Mouse (Mus musculus) embryonic facial prominence, embryonic 11.5 days (tissue): Measurements from ENCODE around the gene Chga. TPM values are rescaled to one million over a fixed set of nuclear protein-coding genes. Genes with fewer than 3 reads are reported as not detected.
A peak's percentile ranks its signal among the peaks of the same experiment; 100 is the strongest.

Source experiments
- ATAC-seq: fragments of 200-750 bp; cut with Nextera tagmentation; replicated peaks from 2 replicates; pipeline ENCODE4 v1.8.0; 2017; ENCODE audit warnings: low read depth; ENCODE audit not compliant: insufficient number of reproducible peaks, low FRiP score, low TSS enrichment
- DNase-seq: peaks from one replicate; pipeline ENCODE4 v3.0.0-alpha.2; 2015; ENCODE audit warnings: low spot score
- H3K27ac ChIP-seq: fragments of 300-500 bp; sonication (generic); replicated peaks from 2 replicates; pipeline ENCODE4 v1.5.1; 2014; ENCODE audit warnings: mild to moderate bottlenecking, low read depth, low read length, control low read depth
- H3K27me3 ChIP-seq: fragments of 300-500 bp; sonication (generic); 2 replicates; pipeline ENCODE4 v1.6.1; 2014; ENCODE audit warnings: mild to moderate bottlenecking, low read length, moderate library complexity, mixed read lengths; ENCODE audit not compliant: control insufficient read depth, insufficient read depth
- H3K36me3 ChIP-seq: fragments of 300-500 bp; sonication (generic); replicated peaks from 2 replicates; pipeline ENCODE4 v1.6.1; 2014; ENCODE audit warnings: low read depth, mild to moderate bottlenecking, low read length, moderate library complexity, mixed read lengths; ENCODE audit not compliant: control insufficient read depth, insufficient read depth
- H3K4me1 ChIP-seq: fragments of 300-500 bp; sonication (generic); 2 replicates; pipeline ENCODE4 v1.6.1; 2014; ENCODE audit warnings: low read length, mixed read lengths; ENCODE audit not compliant: control insufficient read depth, insufficient read depth
- H3K4me2 ChIP-seq: fragments of 300-500 bp; sonication (generic); 2 replicates; pipeline ENCODE4 v1.6.1; 2014; ENCODE audit warnings: low read depth, mild to moderate bottlenecking, control low read depth, low read length, moderate library complexity
- H3K4me3 ChIP-seq: fragments of 300-500 bp; sonication (generic); 2 replicates; pipeline ENCODE4 v1.5.1; 2014; ENCODE audit warnings: low read depth, low read length, control low read depth
- H3K9ac ChIP-seq: fragments of 300-500 bp; sonication (generic); replicated peaks from 2 replicates; pipeline ENCODE4 v1.6.1; 2014; ENCODE audit warnings: mild to moderate bottlenecking, control low read depth, low read length
- H3K9me3 ChIP-seq: fragments of 300-500 bp; sonication (generic); replicated peaks from 2 replicates; pipeline ENCODE4 v1.6.1; 2016; ENCODE audit warnings: mild to moderate bottlenecking, low read length, inconsistent platforms, mixed read lengths; ENCODE audit not compliant: control insufficient read depth
- WGBS: fragments of 180-500 bp; shearing (Covaris S2); extraction: QIAGEN DNeasy Blood & Tissue Kit; methylation state at CpG from one replicate; pipeline ENCODE4 v1.1.7; 2014; 5-methylcytosine and 5-hydroxymethylcytosine counted together
- polyA plus RNA-seq: library from polyadenylated mRNA; unstranded; fragments of >200 nt; fragmentation: Nextera tagmentation; extraction: Ambion mirVana; gene quantifications from 2 replicates; pipeline ENCODE4 v1.2.1, GENCODE M21; 2014

Gene Chga
- polyA plus RNA-seq, 1 experiment from 2014 or later, result 6.5 TPM

DNA sequence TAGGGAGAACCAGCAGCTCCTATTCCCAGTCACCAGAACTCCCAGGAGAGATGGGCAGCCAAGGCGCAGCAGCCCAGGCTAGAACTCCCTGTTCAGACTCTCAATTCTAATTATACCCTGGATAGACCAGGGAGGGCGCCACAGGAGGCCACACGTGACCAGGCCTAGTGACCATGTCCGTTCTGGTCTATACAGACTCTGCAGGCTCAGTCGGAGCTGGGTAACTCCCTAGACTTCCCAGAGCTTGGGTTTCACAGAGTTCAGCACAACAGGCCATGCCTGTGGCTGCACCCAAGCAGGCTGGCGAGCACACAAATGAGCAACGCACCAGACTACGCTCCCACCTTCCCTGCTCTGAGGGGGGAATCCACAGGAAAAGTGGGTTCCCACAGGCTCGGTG lies 39.9 kb downstream of the Chga start:
- no peaks in the 10 kb centered on the region for H3K27me3 ChIP-seq
- no peak overlapping the region for H3K4me2 ChIP-seq
- no peak overlapping the region for H3K4me3 ChIP-seq
- no peak overlapping the region for H3K27ac ChIP-seq
- H3K36me3 ChIP-seq, result no peaks in the 10 kb centered on the region
- H3K9me3 ChIP-seq, result no peaks in the 10 kb centered on the region
- H3K4me1 ChIP-seq, result no peaks in the 10 kb centered on the region
- H3K9ac ChIP-seq, result no peak overlapping the region
- 74% methylated on average over 9 of the region's 9 CpGs for WGBS
- ATAC-seq (0 out of 2 replicates have a peak, but pooled peaks have one; percentile 31), DNase-seq (no peak)

DNA sequence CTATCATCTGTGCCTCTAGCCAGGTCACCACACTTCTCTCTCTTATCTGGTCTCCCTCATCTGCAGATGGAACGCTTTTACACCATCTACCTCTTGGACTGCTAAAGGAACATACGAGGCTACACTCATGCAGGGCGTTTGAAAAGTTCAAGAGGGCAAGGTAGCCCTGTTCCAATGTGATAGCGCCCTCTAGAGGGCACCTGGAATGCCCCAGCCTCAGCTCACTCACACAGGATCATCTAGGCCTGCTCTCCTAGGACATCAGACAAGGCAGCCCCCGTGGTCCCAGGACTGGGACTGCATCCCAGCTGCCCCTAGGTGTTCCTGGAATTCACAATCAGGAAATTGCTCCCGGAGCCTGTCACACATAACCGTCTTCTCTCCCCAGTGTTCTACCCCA lies 41.6 kb downstream of the Chga start:
- ATAC-seq, result no peak
- Histone ChIP-seq H3K9me3 (no peaks in the 10 kb centered on the region), H3K9ac (no peak overlapping the region), H3K36me3 (no peaks in the 10 kb centered on the region), H3K4me2 (no peak overlapping the region), H3K4me1 (peaks cover 5% of the 10 kb centered on the region), H3K27me3 (no peaks in the 10 kb centered on the region), H3K4me3 (no peak overlapping the region), H3K27ac (no peak overlapping the region)
- WGBS, result 71% methylated on average over 7 of the region's 7 CpGs
- DNase-seq, result no peak

DNA sequence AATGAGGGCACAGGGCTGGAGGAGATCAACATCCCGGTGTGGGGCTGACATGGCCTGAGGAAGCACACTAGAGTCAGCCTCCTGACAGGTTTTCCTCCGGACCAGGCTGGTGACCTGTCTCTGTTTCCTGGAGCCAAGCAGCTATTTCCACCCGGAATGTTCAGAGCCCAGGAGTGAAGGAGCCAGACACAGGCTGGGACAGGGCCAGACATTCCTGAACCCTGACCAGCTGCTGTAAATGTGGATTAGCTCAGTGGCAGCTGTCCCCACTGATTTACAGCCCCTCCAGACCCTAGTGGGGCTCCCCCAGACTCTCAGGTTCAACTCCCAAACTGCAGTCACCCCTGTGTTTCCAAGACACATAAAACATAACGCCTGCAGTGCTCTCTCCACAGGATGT lies 42.7 kb downstream of the Chga start:
- WGBS, result 73% methylated on average over 4 of the region's 4 CpGs
- no peaks in the 10 kb centered on the region for H3K36me3 ChIP-seq
- no peak overlapping the region for H3K9ac ChIP-seq
- peaks cover 5% of the 10 kb centered on the region for H3K4me1 ChIP-seq
- H3K27me3 ChIP-seq, result no peaks in the 10 kb centered on the region
- H3K4me2 ChIP-seq, result no peak overlapping the region
- ATAC-seq (no peak), DNase-seq (no peak)
- no peak overlapping the region for H3K27ac ChIP-seq
- no peaks in the 10 kb centered on the region for H3K9me3 ChIP-seq
- H3K4me3 ChIP-seq, result no peak overlapping the region

DNA sequence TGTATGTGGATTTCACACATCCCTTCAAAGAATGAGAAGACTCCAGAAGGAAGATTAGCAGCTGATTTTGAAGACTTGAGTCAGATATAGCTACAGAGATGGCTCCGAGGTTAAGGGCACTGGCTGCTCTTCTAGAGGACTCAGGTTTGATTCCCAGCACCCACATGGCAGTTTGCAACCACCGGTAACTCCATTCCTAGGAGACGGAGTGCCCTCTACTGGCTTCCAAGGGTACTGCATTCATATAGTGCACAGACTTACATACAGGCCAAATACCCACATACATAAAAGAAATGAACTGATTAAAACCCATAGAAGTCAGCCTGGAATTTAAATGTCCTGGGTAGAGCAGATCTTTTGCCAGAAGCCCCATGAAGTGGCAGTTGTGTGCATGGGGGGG lies 43.8 kb downstream of the Chga start:
- no peaks in the 10 kb centered on the region for H3K36me3 ChIP-seq
- WGBS, result 92% methylated on average over 3 of the region's 3 CpGs
- ATAC-seq (no peak), DNase-seq (no peak)
- peaks cover 5% of the 10 kb centered on the region for H3K4me1 ChIP-seq
- H3K9ac ChIP-seq, result no peak overlapping the region
- H3K27ac ChIP-seq, result no peak overlapping the region
- H3K4me2 ChIP-seq, result no peak overlapping the region
- no peaks in the 10 kb centered on the region for H3K27me3 ChIP-seq
- H3K9me3 ChIP-seq, result no peaks in the 10 kb centered on the region
- no peak overlapping the region for H3K4me3 ChIP-seq

DNA sequence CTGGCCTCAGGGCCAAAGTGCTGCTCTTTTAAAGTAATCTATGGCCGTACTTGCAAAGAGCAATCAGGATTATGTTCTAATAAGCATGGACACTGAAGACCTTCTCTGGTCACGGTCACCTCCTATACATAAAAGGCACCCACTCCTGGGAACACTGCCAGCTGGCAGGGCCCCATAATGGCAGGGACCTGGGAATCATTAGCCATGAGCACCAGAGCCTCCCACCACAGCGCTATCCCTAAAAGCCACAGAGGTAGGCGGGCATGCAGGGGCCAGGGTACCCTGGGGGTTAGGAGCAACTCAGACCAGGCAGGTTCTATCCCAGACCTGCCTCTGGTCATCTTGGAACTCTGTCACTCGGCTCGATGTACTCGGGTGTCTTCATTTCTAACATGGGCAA lies 45.0 kb downstream of the Chga start:
- no peaks in the 10 kb centered on the region for H3K9me3 ChIP-seq
- peaks cover 5% of the 10 kb centered on the region for H3K4me1 ChIP-seq
- no peak for DNase-seq
- H3K36me3 ChIP-seq, result no peaks in the 10 kb centered on the region
- H3K4me3 ChIP-seq, result no peak overlapping the region
- WGBS, result 73% methylated on average over 7 of the region's 7 CpGs
- no peak overlapping the region for H3K27ac ChIP-seq
- H3K9ac ChIP-seq, result no peak overlapping the region
- ATAC-seq, result no peak
- H3K4me2 ChIP-seq, result no peak overlapping the region
- no peaks in the 10 kb centered on the region for H3K27me3 ChIP-seq

DNA sequence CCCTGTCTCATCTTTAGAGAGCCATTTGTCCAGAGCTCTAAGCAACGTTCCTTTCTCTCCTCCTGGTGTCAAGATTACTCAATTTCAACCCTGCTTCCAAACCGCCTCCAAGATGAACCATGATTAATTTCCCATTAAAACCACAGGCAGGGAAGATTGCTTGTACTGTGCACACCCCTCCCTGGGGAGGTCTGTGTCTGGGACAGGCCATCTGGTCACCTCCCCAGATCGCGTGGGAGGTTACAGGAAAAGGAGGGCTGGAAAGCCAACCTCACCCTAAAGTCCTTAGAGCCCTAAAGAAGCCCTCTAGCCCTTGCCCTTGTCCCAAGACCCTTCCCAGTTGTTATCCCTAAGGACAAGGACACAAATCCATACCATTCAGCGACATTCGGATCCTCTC lies 45.6 kb downstream of the Chga start:
- no peak overlapping the region for H3K27ac ChIP-seq
- H3K36me3 ChIP-seq, result no peaks in the 10 kb centered on the region
- no peak for ATAC-seq
- no peaks in the 10 kb centered on the region for H3K27me3 ChIP-seq
- peaks cover 5% of the 10 kb centered on the region for H3K4me1 ChIP-seq
- H3K9ac ChIP-seq, result no peak overlapping the region
- no peak overlapping the region for H3K4me2 ChIP-seq
- no peak for DNase-seq
- WGBS, result 46% methylated on average over 6 of the region's 6 CpGs
- no peak overlapping the region for H3K4me3 ChIP-seq
- no peaks in the 10 kb centered on the region for H3K9me3 ChIP-seq

DNA sequence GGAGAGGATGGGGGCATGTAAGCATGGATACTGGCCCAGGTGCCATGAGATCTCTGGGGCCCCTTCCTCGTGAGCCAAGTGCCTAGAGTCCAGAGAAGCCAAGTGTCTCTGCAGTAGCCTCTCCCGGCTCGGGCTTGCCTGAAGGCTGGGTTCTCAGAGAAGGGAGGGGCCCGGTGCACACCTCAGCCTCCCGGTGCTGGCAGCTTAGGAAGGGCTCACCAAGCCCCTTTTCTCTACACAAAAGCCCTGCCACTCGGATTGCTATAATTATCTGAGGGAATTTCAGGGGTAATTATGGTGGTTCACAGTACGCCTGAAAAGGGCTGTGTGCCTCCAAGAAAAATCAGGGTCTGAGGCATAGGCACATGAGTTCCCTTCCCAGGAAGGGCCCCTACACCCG lies 47.1 kb downstream of the Chga start:
- no peaks in the 10 kb centered on the region for H3K36me3 ChIP-seq
- no peaks in the 10 kb centered on the region for H3K27me3 ChIP-seq
- peaks cover 5% of the 10 kb centered on the region for H3K4me1 ChIP-seq
- no peak for ATAC-seq
- 17% methylated on average over 8 of the region's 8 CpGs for WGBS
- no peak overlapping the region for H3K4me3 ChIP-seq
- no peaks in the 10 kb centered on the region for H3K9me3 ChIP-seq
- no peak overlapping the region for H3K4me2 ChIP-seq
- no peak overlapping the region for H3K27ac ChIP-seq
- peak overlapping the region; percentile 1 for H3K9ac ChIP-seq
- peak; percentile 40 for DNase-seq

DNA sequence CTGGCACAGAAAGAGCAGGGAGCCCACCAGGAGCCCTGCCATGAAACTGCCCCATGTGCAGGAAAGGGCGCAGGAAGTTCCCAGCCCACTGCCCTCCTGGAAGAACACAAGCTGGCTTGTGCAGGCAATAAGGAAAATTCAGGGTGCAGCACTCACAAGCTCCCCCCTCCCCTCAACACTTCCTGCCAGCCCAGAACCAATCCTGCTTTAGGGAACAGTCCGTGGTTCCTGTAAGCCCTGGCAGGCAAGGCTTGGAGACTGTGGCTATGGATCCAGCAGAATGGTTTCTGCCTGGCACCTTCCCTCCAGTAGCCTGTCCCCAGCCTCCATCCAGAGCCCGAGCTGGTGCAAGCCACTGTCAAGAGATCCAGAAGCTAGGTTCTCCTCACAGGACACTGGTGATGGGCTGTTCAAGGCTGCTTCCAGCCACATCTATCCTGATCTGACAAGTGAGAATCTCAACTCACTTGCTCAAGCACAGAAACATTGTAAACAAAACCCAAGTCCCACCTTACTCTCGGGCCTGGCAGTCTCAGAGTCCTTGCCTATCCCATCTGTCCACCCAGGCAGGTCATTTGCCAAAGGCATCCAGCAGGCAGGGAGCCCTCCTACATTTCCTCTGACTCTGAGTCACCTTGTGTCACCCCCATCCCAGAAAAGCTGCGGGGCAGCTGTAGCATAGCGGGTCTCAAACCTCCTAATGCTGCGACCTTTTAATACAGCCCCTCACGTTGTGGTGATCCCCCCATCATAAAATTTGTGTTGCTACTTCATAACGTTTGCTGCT lies 47.7 kb downstream of the Chga start:
- no peak for DNase-seq
- H3K4me1 ChIP-seq, result peaks cover 5% of the 10 kb centered on the region
- H3K27me3 ChIP-seq, result no peaks in the 10 kb centered on the region
- H3K36me3 ChIP-seq, result no peaks in the 10 kb centered on the region
- no peak overlapping the region for H3K4me2 ChIP-seq
- no peak overlapping the region for H3K27ac ChIP-seq
- WGBS, result 67% methylated on average over 9 of the region's 9 CpGs
- H3K9me3 ChIP-seq, result no peaks in the 10 kb centered on the region
- no peak overlapping the region for H3K4me3 ChIP-seq
- H3K9ac ChIP-seq, result peak overlapping the region; percentile 22; the same call in 1 of the 2 replicates
- no peak for ATAC-seq
